Mouse (Mus musculus) layer of hippocampus, adult 9-10 months (tissue): ENCODE measurements around the gene Fam102a.
A peak's percentile ranks its signal among the peaks of the same experiment; 100 is the strongest.

Experiments used
- DNase-seq: peaks from one replicate; pipeline ENCODE4 v3.0.0; 2022; ENCODE audit warnings: low spot score

The Fam102a gene

GRCm38 (mm10) chr2:32514335-32514734 lies 20.8 kb upstream of the Fam102a start:
- DNase-seq: no peak

DNA sequence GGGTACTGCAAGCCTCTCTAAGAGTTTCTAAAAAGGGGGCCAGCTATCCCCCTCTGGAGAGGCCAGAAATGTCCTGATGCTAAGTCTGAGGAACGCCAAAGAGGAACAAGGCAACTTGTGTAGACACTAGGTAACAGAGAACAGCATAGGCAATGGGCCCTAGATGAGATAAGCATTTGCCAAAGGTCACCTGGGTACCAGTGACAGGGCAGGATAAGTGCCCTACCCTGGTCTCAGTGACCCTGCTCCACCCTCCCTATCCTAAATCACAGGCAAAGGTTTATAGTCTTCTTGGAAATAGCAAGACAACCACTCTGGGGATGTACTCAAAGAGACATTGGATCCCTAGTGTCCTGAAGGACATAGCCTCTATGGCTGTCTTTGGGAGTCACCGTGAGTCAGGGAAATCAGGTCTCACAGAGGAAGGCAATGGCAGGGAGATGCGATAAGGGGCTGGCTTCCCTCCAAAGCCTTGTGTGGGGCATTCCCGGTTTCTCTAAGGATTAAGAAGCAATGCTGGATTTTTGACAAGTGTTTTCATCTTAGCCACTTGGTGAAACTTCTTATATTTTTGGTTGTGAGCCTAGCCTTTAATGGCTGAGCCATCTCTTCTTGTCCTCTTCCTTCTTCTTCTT lies 17.8 kb upstream of the Fam102a start:
- no peak for DNase-seq

DNA sequence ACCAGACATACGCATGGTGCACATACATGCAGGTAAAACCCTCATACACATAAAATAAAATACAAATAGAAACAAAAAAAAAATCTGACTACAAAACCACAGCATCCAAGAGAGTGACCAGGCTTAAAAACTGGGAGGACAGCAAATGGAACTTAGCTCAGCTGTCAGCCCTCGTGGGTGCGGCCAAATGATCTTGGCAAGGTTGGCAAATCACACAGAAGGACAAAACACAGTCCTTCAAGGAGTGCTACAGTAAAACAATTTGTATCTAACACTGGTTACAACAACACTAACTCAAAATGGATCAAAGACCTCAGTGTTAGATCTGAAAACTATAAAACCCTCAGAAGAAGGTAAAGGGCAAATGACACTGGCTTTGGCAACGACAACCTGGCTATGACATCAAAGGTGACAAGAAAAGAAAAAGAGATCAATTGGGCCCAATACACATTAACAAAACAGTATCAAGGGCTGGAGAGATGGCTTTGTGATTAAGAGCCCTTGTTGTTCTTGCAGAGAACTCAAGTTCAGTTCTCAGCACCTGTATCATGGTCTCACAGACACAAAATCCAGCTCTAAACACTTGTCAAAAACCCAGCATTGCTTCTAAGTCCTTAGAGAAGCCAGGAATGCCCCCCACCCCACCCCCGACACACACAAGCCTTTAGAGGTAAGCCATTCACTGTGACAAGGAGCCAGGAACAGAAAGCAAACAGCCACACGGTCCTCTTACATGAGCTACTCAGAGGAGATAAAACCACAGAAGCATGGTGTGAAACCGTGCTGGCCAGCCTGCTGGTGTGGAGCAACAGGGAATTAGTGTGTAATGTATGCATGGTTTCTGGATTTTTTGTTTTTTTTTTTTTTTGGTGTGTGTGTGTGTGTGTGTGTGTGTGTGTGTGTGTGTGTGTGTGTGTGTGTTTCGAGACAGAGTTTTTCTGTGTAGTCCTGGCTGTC lies 14.8 kb upstream of the Fam102a start:
- DNase-seq: no peak

DNA sequence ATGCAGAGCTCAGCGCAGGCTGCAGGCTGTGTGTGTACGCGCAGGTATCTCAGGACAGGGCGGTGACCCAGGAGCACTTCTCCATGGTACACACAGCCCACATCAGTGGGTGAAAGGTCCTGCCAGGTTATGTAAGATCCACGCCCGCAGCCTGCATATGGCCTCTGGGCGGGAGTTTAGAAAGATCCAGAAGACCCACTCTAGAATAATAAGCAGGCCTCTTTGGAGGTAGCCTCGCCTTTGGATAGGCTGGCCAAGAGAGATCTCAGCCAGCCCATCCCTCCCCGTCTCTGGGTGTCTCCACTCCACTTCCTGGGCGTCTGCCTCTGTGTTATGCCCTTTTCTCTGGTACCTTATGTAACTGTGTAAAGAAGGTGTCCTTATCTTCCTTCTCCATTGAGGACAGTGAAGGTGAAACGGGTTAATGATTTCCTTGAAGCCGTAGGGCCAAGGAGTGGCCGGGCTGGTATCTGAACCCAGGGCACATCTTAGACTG lies 10.5 kb upstream of the Fam102a start:
- no peak for DNase-seq

- DNase-seq: no peak
Observed at GRCm38 (mm10) chr2:32525816-32526215, 9.3 kb upstream of the Fam102a start.

GRCm38 (mm10) chr2:32527468-32527966 lies 7.6 kb upstream of the Fam102a start:
- DNase-seq: no peak

- no peak for DNase-seq
Observed at GRCm38 (mm10) chr2:32528326-32528725, 6.8 kb upstream of the Fam102a start.

- no peak for DNase-seq
Observed at GRCm38 (mm10) chr2:32530479-32530878, 4.7 kb upstream of the Fam102a start.

GRCm38 (mm10) chr2:32533163-32533562 lies 2.0 kb upstream of the Fam102a start:
- DNase-seq: no peak

DNA sequence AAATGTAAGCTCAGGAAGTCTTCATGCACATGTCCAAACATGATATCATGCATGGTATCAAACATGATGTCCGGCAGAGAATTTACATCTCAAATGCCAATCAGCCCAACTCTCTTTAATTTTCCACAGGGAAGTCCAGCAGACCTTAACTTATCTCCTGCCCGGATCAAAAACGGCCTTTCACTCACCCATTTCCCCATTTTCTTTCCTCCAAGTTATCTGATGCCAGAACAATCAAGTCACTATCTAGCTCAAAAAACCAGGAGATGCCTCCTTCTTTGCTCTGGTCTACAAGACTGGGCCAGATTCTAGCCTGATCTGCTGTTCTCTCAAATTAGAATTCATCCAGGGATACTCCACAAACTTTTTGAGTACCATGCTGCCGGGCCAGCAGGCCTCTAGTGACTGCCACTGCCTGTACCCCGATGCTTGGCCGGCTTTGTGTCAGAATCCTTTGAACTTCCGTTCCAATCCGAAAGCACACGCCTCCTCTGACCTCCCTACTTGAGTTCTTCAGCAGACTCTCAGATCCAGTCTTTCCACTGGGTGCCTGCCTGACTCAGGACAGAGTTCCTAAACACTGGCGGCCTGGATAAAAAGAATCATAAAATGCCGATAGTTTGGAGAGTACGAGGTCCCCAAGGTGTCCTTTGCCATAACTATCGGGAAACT lies 935 bp upstream of the Fam102a start:
- no peak for DNase-seq

GRCm38 (mm10) chr2:32535501-32535991 lies 414 bp downstream of the Fam102a start:
- DNase-seq: no peak

DNA sequence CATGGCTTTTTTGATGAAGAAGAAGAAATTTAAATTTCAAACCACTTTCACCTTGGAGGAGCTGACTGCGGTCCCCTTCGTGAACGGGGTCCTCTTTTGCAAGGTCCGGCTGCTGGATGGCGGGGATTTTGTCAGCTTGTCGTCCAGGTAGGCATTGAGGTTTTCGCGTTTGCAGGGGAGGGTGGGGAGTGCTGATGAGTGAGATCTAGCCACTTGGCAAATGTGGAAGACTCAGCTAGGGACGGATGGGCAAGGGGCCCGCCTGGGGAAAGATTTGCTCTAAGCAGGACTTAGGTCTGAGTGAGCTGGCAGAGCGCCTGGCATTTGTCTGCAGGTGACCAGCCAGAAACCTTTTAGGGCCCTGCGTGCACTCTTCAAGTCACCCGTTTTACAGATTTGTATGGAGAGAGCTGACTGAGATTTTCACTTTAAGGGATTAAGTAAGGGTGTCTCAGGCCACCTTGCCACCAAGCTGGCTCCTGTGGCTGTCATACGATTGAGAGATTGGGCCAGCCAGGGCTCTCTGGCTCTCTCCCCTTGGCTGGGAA lies 1.0 kb downstream of the Fam102a start:
- no peak for DNase-seq

DNA sequence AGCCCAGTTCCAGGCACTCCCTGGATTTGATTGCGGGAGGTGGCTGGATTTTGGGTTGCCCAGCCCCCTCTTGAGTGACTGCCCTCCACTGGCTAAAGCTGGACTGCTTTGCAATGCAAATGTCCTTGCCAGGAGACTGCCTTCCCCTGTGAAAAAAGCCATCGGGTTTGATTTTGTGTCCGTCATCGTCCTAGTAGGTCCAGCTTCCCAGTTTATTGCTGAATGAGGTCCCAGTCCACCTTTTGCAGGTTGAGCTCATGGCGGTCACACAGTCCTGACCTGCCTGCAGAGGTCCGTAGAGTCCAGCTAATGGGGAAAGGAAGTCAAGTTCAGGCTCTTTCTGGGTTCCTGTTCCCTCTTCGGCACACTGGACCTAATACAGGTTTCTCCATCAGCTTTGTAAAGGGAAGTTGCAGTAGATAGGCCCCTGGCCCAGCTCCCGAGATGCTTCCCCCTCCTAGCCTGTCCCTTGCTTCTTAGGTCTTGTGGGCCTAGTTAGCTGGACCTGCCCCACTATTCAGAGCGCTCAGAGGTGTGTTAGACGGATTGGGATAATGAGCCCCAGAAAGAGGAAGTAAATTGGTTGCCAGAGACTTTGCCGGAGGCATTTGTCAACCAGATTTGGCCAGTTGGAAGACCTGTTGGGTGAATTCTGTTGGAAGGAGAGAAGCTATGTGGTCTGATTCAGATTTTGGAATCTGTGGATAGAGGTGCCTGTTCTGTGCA lies 1.7 kb downstream of the Fam102a start:
- peak; percentile 33 for DNase-seq

GRCm38 (mm10) chr2:32537360-32537905 lies 2.3 kb downstream of the Fam102a start:
- DNase-seq: no peak

DNA sequence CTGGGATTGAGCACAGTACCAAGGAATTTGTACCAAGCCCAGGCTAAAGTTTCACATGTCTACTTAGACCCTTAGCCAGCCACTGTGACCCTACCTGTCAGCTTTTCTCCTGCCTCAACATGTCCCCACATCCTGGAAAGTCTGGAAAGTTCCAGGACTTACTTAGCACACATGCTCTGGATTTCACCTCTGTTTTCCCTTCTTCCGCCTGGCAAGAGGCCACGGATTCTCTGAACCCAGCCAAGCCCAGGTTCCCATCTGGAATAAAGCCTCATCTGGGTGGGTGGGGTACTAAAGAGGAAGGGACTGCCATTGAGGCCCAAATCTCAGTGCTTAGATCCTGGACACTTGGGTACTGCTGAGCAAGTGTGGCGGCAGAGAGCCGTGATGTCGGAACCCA lies 2.8 kb downstream of the Fam102a start:
- no peak for DNase-seq

- DNase-seq: no peak
Observed at GRCm38 (mm10) chr2:32538461-32538860, 3.3 kb downstream of the Fam102a start.

DNA sequence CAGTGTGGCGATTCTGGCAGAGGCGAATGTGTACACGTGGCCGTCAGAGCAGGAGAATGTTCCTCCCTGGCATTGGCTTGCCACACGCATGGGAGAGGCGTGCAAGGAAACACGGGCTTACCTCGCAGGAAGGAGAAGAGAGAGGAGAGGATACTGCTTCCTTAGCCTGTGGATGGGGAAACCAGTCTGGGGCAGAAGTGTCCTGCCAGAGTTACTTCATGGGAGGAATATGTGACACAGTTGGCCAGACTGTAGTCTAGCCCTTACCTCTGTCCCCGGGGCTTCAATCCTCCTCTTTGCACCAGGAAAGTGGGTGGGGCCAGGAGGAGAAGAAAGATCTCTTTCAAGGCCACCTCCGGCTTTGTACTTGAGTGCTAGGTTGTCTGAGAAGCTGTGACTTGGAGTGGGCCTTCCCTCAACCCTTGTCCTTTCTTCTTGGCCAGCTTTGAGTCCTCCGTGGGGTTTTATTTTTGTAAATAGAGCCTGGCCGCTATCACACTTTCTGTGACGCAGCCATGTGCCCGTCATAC lies 4.4 kb downstream of the Fam102a start:
- no peak for DNase-seq

DNA sequence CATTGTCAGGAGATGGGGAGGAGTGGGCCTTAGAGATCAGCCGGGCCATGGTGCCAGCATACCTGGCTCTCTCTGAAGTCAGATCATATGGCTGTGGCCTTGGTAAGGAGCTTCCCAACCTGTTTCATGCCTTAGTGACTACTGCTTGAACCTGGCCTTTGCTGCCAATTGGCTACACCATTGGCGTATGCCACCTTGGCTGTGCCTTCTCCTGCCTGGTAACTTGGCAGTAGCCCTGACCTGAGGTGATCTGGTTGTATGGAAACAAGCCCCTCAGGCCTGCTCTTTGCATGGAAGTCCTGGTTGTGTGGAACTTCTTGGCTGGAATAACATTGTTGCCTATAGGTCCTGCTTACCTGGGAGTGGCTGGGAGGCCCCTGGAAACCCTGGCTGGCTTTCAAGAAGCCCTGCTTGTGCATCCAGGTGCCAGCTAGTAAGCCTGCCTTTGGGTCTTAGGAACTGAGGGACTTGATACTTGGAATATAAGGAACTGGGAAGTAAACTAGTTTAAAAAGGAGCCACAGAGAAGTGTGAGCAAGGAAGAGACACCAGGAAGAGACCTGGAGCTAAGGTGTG lies 6.3 kb downstream of the Fam102a start:
- no peak for DNase-seq

- DNase-seq: no peak
Observed at GRCm38 (mm10) chr2:32541986-32542573, 6.9 kb downstream of the Fam102a start.

GRCm38 (mm10) chr2:32543031-32543449 lies 7.9 kb downstream of the Fam102a start:
- DNase-seq: no peak
